Mouse (Mus musculus) adrenal gland, postnatal 10 days (tissue): Measurements from ENCODE around the gene H2-Q4. TPM values are rescaled to one million over a fixed set of nuclear protein-coding genes. Genes with fewer than 3 reads are reported as not detected.
"Not testable (repeated sequence)": the region's sequence is repeated elsewhere in the genome, so short reads cannot be mapped to it uniquely, and the experiment has no call there.

ENCODE experiments used
- DNase-seq: peaks from one replicate; pipeline ENCODE4 v3.0.0; 2021; ENCODE audit warnings: mixed read lengths
- total RNA-seq, 2 experiments: library from RNA; stranded (reverse); gene quantifications; 2 replicates each; pipeline ENCODE4 v1.2.3; 2021

H2-Q4 gene
- total RNA-seq, 2 experiments from 2014 or later = 18.5 to 22.0 TPM

DNA sequence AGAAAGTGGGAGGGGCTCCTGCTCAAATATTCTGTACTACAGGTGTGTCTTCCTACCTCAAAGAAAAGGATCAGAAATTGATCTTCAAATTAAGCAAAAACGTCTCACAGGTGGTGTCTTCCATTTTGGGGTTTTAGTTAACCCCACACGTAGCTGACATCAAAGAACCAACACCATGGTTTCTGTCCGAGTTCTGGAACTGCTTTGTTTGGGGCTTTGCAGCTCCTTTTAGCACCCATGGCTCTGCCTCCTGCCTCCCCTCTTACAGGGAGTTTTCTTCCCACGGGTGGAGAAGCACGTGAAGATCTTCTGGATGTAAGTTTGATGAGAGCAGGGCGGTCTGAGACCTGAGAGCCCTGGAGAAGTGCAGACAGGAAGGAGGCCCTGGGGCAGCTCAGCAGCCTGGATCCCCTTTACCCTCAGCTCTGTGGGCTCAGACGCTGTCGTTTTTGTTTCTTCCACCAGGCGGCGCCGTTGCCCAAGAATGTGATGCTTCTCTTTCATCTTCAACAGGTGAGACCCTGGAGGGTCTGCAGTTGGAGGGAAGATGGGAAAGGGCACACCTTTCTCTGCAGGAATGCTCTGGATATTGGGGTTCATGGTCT is 40.9 kb downstream of the H2-Q4 start:
- DNase-seq = peak; percentile 78

DNA sequence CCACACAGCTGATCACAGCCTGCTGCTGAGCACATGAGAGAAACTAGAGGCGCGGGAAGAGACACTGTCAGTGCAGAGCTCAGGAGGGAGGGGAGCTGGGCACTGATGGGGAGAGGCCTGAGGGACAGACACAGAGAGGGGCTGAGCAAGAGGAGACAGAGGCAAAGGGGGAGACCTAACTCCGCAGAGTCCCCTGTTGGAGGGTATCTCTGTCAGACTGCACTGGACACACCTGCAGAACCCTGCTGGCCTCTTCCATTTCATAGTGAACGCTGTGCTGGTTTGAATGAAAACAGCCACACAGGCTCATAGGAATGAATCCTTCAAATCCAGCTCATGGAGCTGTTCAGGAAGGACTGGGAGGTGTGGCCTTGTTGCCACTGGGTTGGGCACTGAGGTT is 41.9 kb downstream of the H2-Q4 start:
- DNase-seq = not testable (repeated sequence)

DNA sequence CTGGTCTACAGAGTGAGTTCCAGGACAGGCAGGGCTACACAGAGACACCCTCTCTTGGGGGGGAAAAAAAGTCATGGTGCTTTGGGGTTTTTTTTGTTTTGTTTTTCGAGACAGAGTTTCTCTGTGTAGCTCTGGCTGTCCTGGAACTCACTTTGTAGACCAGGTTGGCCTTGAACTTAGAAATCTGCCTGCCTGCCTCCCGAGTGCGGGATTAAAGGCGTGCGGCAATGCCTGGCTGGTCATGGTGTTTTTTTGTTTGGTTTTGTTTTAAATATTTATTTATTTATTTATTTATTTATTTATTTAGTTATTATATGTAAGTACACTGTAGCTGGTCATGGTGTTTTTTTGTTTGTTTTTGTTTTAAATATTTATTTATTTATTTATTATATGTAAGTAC is 42.9 kb downstream of the H2-Q4 start:
- not testable (repeated sequence) for DNase-seq

DNA sequence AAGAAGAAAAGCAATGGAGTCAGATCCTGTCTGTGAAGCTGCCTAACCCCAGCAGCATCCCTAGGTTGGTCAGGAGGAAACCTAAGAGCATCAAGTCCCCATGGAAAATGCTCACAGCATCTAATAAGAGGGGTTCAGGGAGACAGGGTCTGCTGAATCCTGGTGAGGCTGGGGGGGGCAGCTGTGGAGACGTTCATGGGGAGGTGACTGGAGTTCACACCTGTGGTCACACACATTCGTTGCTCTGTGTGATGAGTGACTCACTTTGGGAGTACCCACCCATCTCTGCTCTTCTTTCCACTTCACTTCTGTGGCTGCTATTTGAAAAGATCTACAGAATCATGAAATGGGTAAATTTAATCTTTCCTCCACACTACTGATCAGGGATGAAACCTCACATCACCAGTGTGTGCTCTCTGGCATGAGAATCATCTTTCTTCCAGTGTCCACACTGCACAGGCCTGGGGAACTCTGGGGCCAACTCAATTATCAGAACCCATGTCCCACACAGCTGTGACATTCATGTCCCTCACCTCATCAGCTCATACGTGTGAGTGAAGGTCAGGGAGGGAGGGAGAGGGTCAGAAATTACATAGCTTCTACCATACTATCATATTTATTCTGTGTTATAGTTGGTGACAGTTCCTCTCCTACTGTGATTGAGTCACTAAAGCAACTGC is 43.9 kb downstream of the H2-Q4 start:
- DNase-seq = not testable (repeated sequence)

DNA sequence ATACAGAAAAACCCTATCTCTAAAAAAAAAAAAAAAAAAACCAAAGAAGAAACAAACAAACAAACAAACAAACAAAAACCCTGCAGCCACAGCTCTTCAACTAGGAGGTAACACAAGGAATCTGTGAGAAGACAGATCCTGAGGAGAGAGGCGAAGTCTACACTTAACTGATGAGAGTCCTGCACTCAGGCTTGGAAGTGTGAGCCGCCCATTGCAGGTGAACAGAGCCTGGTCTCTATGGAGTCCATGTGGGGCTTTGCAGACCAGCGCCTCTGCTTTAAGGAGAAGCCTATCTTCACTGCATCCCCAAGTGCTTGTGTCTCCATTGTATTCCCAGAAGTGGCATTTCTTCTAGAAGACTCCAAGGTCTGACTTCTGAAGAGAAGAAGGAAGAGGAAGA is 44.7 kb downstream of the H2-Q4 start:
- not testable (repeated sequence) for DNase-seq

DNA sequence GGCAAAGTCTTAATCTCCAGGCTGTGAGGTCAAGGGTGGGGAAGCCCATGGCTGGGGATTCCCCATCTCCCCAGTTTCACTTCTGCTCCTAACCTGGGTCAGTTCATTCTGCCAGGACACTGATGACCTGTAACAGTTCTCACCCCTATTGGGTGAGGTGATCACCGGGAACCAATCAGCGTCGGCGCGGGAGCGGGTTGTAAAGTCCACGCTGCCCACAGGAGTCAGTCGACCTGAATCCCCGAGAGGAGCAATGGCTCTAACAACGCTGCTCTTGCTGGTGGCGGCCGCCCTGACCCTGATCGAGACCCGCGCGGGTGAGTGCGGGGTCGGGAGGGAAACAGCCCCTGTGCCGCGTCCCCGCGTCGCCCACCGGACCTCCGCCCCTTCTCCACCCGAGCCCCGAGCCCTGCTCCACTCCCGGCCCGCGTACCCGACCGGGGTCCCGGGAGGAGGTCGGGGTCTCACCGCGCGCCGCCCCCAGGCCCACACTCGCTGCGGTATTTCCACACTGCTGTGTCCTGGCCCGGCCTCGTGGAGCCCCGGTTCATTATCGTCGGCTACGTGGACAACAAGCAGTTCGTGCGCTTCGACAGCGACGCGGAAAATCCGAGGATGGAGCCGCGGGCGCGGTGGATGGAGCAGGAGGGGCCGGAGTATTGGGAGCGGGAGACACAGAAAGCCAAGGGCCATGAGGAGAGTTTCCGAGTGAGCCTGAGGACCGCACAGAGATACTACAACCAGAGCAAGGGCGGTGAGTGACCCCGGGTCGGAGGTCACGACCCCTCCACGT is 45.4 kb downstream of the H2-Q4 start, which contains the start of gene H2-Q6:
Gene H2-Q6, plus strand, starts transcription at position 227 of the 793 bp plus-strand sequence.
- DNase-seq = peak; percentile 76

DNA sequence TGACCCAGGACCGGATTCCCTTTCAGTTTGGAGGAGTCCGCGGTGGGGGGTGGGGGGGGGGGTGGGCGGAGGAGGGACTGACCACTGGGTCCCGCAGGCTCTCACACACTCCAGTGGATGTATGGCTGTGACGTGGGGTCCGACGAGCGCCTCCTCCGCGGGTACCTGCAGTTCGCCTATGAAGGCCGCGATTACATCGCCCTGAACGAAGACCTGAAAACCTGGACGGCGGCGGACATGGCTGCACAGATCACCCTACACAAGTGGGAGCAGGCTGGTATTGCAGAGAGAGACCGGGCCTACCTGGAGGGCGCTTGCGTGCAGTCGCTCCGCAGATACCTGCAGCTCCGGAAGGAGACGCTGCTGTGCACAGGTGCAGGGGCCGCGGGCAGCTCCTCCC is 46.1 kb downstream of the H2-Q4 start:
- DNase-seq = not testable (repeated sequence)

DNA sequence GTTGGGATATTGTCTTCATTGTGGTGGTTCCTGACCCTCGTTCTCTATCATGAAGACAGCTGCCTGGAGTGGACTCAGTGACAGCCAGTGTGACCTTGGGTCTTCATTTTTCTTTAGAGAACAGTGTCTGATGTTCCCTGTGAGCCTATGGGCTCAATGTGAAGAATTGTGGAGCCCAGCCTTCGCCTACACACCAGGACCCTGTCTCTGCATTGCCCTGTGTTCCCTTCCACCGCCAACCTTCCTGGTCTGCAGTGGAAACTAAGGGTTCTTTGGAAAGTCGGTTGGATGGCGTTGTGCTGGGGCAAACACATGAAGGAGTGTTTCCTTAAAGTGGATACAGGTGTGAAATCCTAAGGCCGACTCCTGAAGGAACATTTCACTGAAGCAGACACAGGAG is 49.5 kb downstream of the H2-Q4 start:
- not testable (repeated sequence) for DNase-seq

DNA sequence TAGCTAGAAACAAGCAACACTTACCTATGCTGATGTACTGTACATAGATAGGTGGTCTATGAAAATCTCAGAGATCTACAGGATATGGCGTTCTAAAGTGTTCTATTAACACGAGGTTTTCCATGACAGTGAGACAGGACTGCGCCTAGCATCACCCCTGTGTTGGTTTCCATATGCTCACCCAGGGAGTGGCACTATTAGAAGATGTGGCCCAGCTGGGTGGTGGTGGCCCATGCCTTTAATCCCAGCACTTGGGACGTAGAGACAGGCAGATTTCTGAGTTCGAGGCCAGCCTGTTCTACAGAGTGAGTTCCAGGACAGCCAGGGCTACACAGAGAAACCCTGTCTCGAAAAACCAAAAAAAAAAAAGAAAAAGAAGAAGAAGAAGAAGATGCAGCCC is 51.3 kb downstream of the H2-Q4 start:
- not testable (repeated sequence) for DNase-seq

DNA sequence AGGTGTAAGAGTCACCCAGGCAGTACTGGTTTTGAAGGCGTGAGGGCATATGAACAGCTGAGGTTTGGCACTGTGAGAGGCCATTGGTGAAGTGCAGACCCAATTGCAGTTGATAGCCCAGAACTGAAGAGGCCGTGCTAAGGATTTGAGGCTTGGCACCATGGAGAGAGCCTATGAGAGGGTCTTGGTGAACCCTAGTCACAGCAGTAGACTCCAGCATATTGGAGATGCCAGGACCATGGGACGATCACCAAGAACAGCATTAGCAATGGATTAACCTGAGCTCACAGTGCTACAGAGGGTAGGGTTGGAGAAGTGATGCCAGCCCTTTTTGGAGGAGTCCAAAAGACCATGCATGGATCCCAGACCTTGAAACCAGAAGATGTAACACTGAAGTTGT is 52.8 kb downstream of the H2-Q4 start:
- not testable (repeated sequence) for DNase-seq

DNA sequence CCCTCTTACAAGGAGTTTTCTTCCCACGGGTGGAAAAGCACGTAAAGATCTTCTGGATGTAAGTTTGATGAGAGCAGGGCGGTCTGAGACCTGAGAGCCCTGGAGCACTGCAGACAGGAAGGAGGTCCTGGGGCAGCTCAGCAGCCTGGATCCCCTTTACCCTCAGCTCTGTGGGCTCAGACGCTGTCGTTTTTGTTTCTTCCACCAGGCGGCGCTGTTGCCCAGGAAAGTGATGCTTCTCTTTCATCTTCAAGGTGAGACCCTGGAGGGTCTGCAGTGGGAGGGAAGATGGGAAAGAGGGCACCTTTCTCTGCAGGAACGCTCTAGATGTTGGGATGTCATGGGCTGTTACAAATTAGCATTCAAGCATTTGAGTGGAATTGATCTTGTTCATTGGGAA is 55.4 kb downstream of the H2-Q4 start:
- DNase-seq = peak; percentile 65

Other genes with a start within 250 kb of the H2-Q4 start
- gene Apom, start 247.6 kb upstream of the H2-Q4 start, total RNA-seq = 100 to 1,000 TPM in 1 of 2 experiments, 10 to 100 TPM in 1; 44.8 to 115 TPM
- 100 to 1,000 TPM; 300 to 349 TPM for gene Bag6, start 244.4 kb upstream of the H2-Q4 start, total RNA-seq
- gene Prrc2a, start 214.7 kb upstream of the H2-Q4 start, total RNA-seq = 100 to 1,000 TPM; 182 to 212 TPM
- gene Aif1, start 203.5 kb upstream of the H2-Q4 start, total RNA-seq = 1 to 10 TPM; 6.6 to 6.8 TPM
- 10 to 100 TPM in 1 of 2 experiments, 1 to 10 TPM in 1; 10.0 to 10.5 TPM for gene Lst1, start 191.2 kb upstream of the H2-Q4 start, total RNA-seq
- 10 to 100 TPM; 11.5 to 12.6 TPM for gene Ltb, start 185.2 kb upstream of the H2-Q4 start, total RNA-seq
- 1 to 10 TPM; 1.3 to 1.4 TPM for gene Tnf, start 177.6 kb upstream of the H2-Q4 start, total RNA-seq
- gene Lta, start 174.3 kb upstream of the H2-Q4 start, total RNA-seq = under 1 TPM; 0.81 to 0.97 TPM
- gene Gm16181, start 158.8 kb upstream of the H2-Q4 start, total RNA-seq = 1 to 10 TPM in 1 of 2 experiments, not detected in 1; 1.3 TPM
- 1 to 10 TPM; 5.6 to 9.4 TPM for gene Atp6v1g2, start 146.0 kb upstream of the H2-Q4 start, total RNA-seq
- gene Nfkbil1, start 143.8 kb upstream of the H2-Q4 start, total RNA-seq = 10 to 100 TPM; 17.3 to 17.5 TPM
- gene Ddx39b, start 137.9 kb upstream of the H2-Q4 start, total RNA-seq = 100 to 1,000 TPM; 189 to 235 TPM
- gene H2-D1, start 116.9 kb upstream of the H2-Q4 start, total RNA-seq = 100 to 1,000 TPM; 105 to 116 TPM
- 1 to 10 TPM; 1.4 to 1.5 TPM for gene H2-Q1, start 59.2 kb upstream of the H2-Q4 start, total RNA-seq
- 1 to 10 TPM in 1 of 2 experiments, under 1 TPM in 1; 0.70 to 1.4 TPM for gene H2-Q2, start 37.4 kb upstream of the H2-Q4 start, total RNA-seq
- gene H2-Q6, start 45.2 kb downstream of the H2-Q4 start, total RNA-seq = 1 to 10 TPM; 3.2 to 4.6 TPM
- gene H2-Q7, start 59.5 kb downstream of the H2-Q4 start, total RNA-seq = 1 to 10 TPM; 5.1 to 5.2 TPM
- 100 to 1,000 TPM in 1 of 2 experiments, 10 to 100 TPM in 1; 41.1 to 106 TPM for gene H2-Q10, start 90.5 kb downstream of the H2-Q4 start, total RNA-seq
- under 1 TPM; 0.18 to 0.64 TPM for gene Pou5f1, start 126.4 kb downstream of the H2-Q4 start, total RNA-seq
- gene Tcf19, start 137.2 kb downstream of the H2-Q4 start, total RNA-seq = 10 to 100 TPM; 20.3 to 25.1 TPM
- 10 to 100 TPM in 1 of 2 experiments, 1 to 10 TPM in 1; 9.9 to 15.8 TPM for gene Cchcr1, start 137.5 kb downstream of the H2-Q4 start, total RNA-seq
- not detected for gene Psors1c2, start 153.6 kb downstream of the H2-Q4 start, total RNA-seq
- gene Cdsn, start 172.5 kb downstream of the H2-Q4 start, total RNA-seq = under 1 TPM; 0.24 to 0.30 TPM
- gene 2300002M23Rik, start 187.8 kb downstream of the H2-Q4 start, total RNA-seq = not detected
- gene Sfta2, start 221.9 kb downstream of the H2-Q4 start, total RNA-seq = not detected
- gene Gm9573, start 247.0 kb downstream of the H2-Q4 start, total RNA-seq = not detected